Mouse (Mus musculus) bone marrow macrophage, adult 2 months (primary cell): Measurements from ENCODE around the gene Hdgfl2. TPM values are rescaled to one million over a fixed set of nuclear protein-coding genes. Genes with fewer than 3 reads are reported as not detected.

Experiments used
- H3K27ac ChIP-seq: 2 replicates; pipeline ENCODE4 v1.5.1; 2012; ENCODE audit warnings: low read depth, low read length; ENCODE audit not compliant: insufficient read depth
- H3K4me1 ChIP-seq: 2 replicates; pipeline ENCODE4 v1.6.1; 2012; ENCODE audit warnings: low read length; ENCODE audit not compliant: control insufficient read depth, insufficient read depth
- H3K4me3 ChIP-seq: 2 replicates; pipeline ENCODE4 v1.5.1; 2012; ENCODE audit warnings: mild to moderate bottlenecking, low read length, moderate library complexity; ENCODE audit not compliant: insufficient read depth
- CTCF ChIP-seq: IDR thresholded peaks from 2 replicates; pipeline ENCODE4 v1.5.1; 2012; ENCODE audit warnings: low read depth, mild to moderate bottlenecking, low read length, moderate library complexity
- POLR2A ChIP-seq: IDR thresholded peaks from 2 replicates; pipeline ENCODE4 v1.6.1; 2012; ENCODE audit warnings: mild to moderate bottlenecking, low read depth, low read length, borderline replicate concordance
- polyA plus RNA-seq: library from polyadenylated mRNA; stranded (reverse); fragments of >200 nt; gene quantifications from 2 replicates; pipeline ENCODE4 v1.2.4, GENCODE M21; 2012; ENCODE audit not compliant: missing spikeins, insufficient read depth, insufficient read length

Hdgfl2 gene
- polyA plus RNA-seq, result 33.0 and 41.1 TPM in 2 replicates

DNA sequence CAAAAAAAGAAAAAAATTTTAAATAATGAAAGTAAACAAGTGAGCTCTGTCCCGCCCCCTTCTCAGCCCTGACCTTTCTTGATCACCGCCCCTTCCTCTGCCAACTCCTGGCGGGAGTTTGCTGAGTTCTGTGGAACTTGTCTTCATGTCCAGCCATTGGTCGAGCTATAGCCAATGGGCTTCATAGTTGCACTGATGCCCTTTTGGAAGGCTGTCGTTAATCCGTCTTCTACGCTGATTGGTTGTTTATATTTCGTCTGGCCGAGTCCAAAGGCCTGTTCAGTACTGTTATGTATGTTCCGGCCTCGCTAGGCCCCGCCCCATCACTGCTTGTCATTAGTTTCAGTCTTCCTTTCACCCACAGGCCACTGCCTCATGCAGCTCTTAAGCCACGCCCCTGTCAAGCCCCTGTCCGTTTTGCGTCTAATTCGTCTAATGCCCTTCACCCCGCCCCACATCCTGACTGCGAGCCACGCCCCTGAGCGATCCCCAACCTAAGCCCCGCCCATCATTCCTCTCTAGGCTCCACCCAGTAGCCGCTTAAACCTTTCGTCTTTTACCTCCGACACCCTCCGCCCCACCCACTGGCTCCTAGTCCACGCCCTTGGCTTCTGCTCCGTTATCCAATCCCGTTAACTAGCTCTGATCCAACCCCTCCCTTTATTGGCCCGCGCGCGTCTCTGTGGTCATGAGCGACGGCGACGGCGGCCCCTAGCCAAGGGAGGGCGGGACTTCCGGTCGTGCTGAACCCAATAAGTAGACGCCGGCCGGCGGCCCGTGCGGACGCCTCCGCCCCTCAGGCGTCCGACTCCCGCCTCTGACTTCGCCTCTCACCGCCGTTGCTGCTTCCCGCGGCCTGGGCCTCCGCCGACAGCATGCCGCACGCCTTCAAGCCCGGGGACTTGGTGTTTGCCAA is at the start of gene Hdgfl2:
Hdgfl2 (plus strand) TSS at position 755 of the 916 bp plus-strand sequence.
- Histone ChIP-seq H3K27ac (peak within 1 kb of the TSS; percentile 41), H3K4me1 (peaks cover 23% of the 10 kb centered on the region), H3K4me3 (peak within 1 kb of the TSS; percentile 77)
- no peak for TF ChIP-seq CTCF
- peak; percentile 89 for TF ChIP-seq POLR2A

DNA sequence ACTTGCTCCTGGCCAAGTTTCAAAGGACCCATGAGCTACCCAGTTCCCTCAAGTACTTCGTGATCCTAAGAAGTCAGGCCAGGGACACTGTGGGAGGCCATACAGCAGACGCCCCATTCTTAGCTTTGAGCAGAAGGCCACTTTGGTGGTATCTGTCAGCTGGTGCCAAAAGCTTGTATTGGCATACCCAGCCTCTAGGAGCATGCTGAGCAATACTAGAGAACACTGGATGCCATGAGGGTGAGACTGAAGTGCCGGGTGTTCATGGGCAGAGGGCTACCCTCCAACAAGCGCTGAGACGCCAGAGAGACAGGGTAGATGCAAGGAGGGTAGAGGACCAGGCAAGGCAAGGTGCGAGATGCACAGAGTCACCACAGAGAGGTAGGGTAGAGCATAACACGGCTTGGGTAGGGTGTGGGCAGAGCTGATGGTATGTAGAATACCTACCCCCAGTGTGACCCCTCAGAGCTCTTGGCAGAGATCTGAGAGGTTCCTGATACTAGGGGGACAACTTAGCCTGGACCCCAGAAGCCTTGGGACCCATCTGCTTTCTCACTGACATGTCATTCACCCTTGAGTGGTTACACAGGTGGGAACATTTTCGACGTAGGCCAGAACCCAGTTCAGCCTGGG is 49.1 kb upstream of the Hdgfl2 start:
- no peak for TF ChIP-seq CTCF
- no peak for TF ChIP-seq POLR2A
- Histone ChIP-seq H3K27ac (peak overlapping the region; percentile 92), H3K4me1 (peaks cover 86% of the 10 kb centered on the region), H3K4me3 (peak overlapping the region; percentile 21)

GRCm38 (mm10) chr17:56030919-56031318 is 48.5 kb upstream of the Hdgfl2 start:
- H3K4me3 ChIP-seq, result peak overlapping the region; percentile 21
- peaks cover 83% of the 10 kb centered on the region for H3K4me1 ChIP-seq
- TF ChIP-seq CTCF, result no peak
- no peak for TF ChIP-seq POLR2A
- H3K27ac ChIP-seq, result peak overlapping the region; percentile 98

DNA sequence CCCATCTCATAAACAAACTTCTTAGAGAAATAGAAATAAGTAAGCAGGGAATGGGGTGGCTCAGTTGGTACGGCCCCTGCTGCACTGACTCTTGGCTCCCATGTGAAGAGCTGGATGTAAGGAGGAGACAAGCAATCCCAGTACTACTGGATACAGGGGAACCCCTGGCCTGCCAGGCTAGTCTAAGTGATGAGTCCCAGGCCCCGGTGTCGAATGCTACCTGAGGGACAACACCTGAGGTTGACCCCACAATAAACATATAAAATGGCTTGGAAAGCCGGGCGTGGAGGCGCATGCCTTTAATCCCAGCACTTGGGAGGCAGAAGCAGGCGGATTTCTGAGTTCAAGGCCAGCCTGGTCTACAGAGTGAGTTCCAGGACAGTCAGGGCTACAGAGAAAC is 48.0 kb upstream of the Hdgfl2 start:
- H3K27ac ChIP-seq, result peak overlapping the region; percentile 98
- TF ChIP-seq CTCF (0 out of 2 replicates have a peak, but pooled peaks have one; percentile 1), POLR2A (no peak)
- H3K4me1 ChIP-seq, result peaks cover 77% of the 10 kb centered on the region

GRCm38 (mm10) chr17:56032127-56032733 is 47.2 kb upstream of the Hdgfl2 start:
- no peak for TF ChIP-seq CTCF
- no peak for TF ChIP-seq POLR2A
- peak overlapping the region; percentile 4; the same call in 1 of the 2 replicates for H3K4me3 ChIP-seq
- H3K27ac ChIP-seq, result peak overlapping the region; percentile 98
- H3K4me1 ChIP-seq, result peaks cover 73% of the 10 kb centered on the region

More for the DNA sequence above, 48.0 kb upstream of the Hdgfl2 start:
- no peak overlapping the region for H3K4me3 ChIP-seq

- Histone ChIP-seq H3K4me3 (no peak overlapping the region; the same call in 1 of the 2 replicates), H3K27ac (peak overlapping the region; percentile 98), H3K4me1 (peaks cover 70% of the 10 kb centered on the region)
- TF ChIP-seq POLR2A (no peak), CTCF (no peak)
Observed at GRCm38 (mm10) chr17:56032831-56033230, 46.6 kb upstream of the Hdgfl2 start.

- Histone ChIP-seq H3K4me1 (peaks cover 60% of the 10 kb centered on the region), H3K4me3 (peak overlapping the region; percentile 96), H3K27ac (peak overlapping the region; percentile 15)
- TF ChIP-seq CTCF (no peak), POLR2A (no peak)
Observed at GRCm38 (mm10) chr17:56034040-56034725, 45.3 kb upstream of the Hdgfl2 start.

DNA sequence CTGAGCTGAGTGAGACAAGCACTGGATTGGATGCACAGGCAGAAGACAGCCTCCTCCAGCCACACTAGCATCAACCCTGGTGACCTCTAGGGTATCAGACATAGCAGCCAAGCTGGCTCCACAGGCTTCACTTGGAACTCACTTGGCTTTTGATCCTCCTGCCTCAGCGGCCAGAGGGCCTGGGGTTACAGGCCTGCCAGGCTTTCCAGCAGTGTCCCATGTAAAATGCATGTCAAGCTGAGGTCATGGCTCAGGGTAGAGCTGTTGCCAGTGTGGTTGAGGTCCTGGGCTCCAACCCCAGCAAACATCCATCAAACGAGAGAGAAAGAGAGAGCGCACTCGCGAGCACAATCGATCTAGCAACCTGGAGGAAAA is 44.7 kb upstream of the Hdgfl2 start:
- H3K4me1 ChIP-seq, result peaks cover 54% of the 10 kb centered on the region

DNA sequence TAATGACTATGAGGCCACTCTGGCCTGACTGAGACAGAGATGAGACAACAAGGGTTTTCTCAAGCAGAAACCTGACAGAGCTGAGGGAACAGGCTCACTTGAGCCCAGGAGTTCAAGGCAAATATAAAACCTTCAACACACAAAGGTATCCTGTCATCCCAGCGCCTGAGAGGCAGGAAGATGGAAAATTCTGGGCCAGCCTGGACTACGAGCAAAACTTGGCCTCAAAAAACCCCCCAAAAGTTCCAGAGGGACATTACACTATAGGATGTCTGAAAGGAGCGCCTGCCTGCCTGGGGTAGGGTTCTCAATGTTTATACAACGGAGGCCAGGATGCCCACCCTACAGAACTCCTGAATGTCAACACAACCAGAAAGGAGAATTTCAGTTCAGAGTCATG is 44.2 kb upstream of the Hdgfl2 start:
- peaks cover 50% of the 10 kb centered on the region for H3K4me1 ChIP-seq
- TF ChIP-seq POLR2A (no peak), CTCF (no peak)
- 0 out of 2 replicates have a peak overlapping the region, but pooled peaks have one; percentile 13 for H3K27ac ChIP-seq
- peak overlapping the region; percentile 96 for H3K4me3 ChIP-seq

More for the DNA sequence above, 44.7 kb upstream of the Hdgfl2 start:
- peak overlapping the region; percentile 13; the same call in 1 of the 2 replicates for H3K27ac ChIP-seq
- TF ChIP-seq POLR2A (no peak), CTCF (no peak)
- peak overlapping the region; percentile 96 for H3K4me3 ChIP-seq
